Mouse (Mus musculus) liver, embryonic 14.5 days (tissue): Measurements from ENCODE around the gene Ppt2. TPM values are rescaled to one million over a fixed set of nuclear protein-coding genes. Genes with fewer than 3 reads are reported as not detected.

Source experiments
- ATAC-seq: fragments of 200-750 bp; cut with Nextera tagmentation; 2 replicates; pipeline ENCODE4 v1.8.0; 2017; ENCODE audit warnings: moderate number of reproducible peaks, mild to moderate bottlenecking, moderate library complexity; ENCODE audit not compliant: insufficient read depth
- DNase-seq, 3 experiments: peaks; one replicate each; pipeline ENCODE4 v3.0.0-alpha.2; 2012 to 2013; ENCODE audit warnings: low read depth in 3 of 3, low spot score in 3 of 3
- H3K27ac ChIP-seq: fragments of 300-500 bp; sonication (generic); 2 replicates; pipeline ENCODE4 v1.5.1; 2014; ENCODE audit warnings: moderate library complexity, mild to moderate bottlenecking, control low read depth, inconsistent platforms
- H3K27me3 ChIP-seq: fragments of 300-500 bp; sonication (generic); 2 replicates; pipeline ENCODE4 v1.6.1; 2014; ENCODE audit warnings: mild to moderate bottlenecking, low read length, moderate library complexity; ENCODE audit not compliant: control insufficient read depth, insufficient read depth
- H3K36me3 ChIP-seq: fragments of 300-500 bp; sonication (generic); replicated peaks from 2 replicates; pipeline ENCODE4 v1.6.1; 2014; ENCODE audit warnings: low read depth; ENCODE audit not compliant: control insufficient read depth, insufficient read depth
- H3K4me1 ChIP-seq, 2 experiments: fragments of 200-500 bp in 1 of 2; fragments of 300-500 bp in 1 of 2; sonication (generic) in 1 of 2; replicated peaks; 2 replicates each; pipeline ENCODE4 v1.6.1; 2012 to 2014; ENCODE audit warnings: antibody characterized with exemption in 1 of 2, inconsistent platforms in 1 of 2, low read length in 1 of 2; ENCODE audit not compliant: control insufficient read depth in 2 of 2, insufficient read depth in 2 of 2
- H3K4me2 ChIP-seq: fragments of 300-500 bp; sonication (generic); 2 replicates; pipeline ENCODE4 v1.6.1; 2014; ENCODE audit warnings: low read depth, mild to moderate bottlenecking, control low read depth, moderate library complexity
- H3K4me3 ChIP-seq, 2 experiments: fragments of 200-500 bp in 1 of 2; fragments of 300-500 bp in 1 of 2; sonication (generic) in 1 of 2; 2 replicates each; pipeline ENCODE4 v1.5.1; 2012 to 2014; ENCODE audit warnings: low read depth in 2 of 2, low read length in 2 of 2, mild to moderate bottlenecking in 2 of 2, control low read depth in 1 of 2, inconsistent platforms in 1 of 2, moderate library complexity in 1 of 2; ENCODE audit not compliant: insufficient read depth in 1 of 2
- H3K9ac ChIP-seq: fragments of 300-500 bp; sonication (generic); replicated peaks from 2 replicates; pipeline ENCODE4 v1.6.1; 2014; ENCODE audit warnings: mild to moderate bottlenecking, control low read depth, moderate library complexity
- H3K9me3 ChIP-seq: fragments of 300-500 bp; sonication (generic); 2 replicates; pipeline ENCODE4 v1.6.1; 2016; ENCODE audit warnings: low read length, mixed read lengths; ENCODE audit not compliant: control insufficient read depth
- CTCF ChIP-seq: IDR thresholded peaks from 2 replicates; pipeline ENCODE4 v1.5.1; 2016; ENCODE audit warnings: antibody characterized with exemption, low read depth, control low read depth
- EP300 ChIP-seq: IDR thresholded peaks from 2 replicates; pipeline ENCODE4 v1.6.1; 2016; ENCODE audit warnings: antibody characterized with exemption, low read depth
- WGBS: fragments of 180-500 bp; shearing (Covaris S2); extraction: QIAGEN DNeasy Blood & Tissue Kit; methylation state at CpG from one replicate; pipeline ENCODE4 v1.1.7; 2014; ENCODE audit not compliant: insufficient replicate concordance; 5-methylcytosine and 5-hydroxymethylcytosine counted together
- polyA plus RNA-seq, 2 experiments: library from polyadenylated mRNA; depleted of rRNA in 1 of 2; stranded (reverse) in 1 of 2; unstranded in 1 of 2; fragments of >200 nt; fragmentation: Nextera tagmentation in 1 of 2; extraction: Ambion mirVana in 1 of 2; gene quantifications; 2 replicates each; pipeline versions ENCODE4 v1.2.1 to v1.2.3; 2012 to 2014

Gene Ppt2
- polyA plus RNA-seq, 2 experiments: 10.4 to 10.5 TPM

DNA sequence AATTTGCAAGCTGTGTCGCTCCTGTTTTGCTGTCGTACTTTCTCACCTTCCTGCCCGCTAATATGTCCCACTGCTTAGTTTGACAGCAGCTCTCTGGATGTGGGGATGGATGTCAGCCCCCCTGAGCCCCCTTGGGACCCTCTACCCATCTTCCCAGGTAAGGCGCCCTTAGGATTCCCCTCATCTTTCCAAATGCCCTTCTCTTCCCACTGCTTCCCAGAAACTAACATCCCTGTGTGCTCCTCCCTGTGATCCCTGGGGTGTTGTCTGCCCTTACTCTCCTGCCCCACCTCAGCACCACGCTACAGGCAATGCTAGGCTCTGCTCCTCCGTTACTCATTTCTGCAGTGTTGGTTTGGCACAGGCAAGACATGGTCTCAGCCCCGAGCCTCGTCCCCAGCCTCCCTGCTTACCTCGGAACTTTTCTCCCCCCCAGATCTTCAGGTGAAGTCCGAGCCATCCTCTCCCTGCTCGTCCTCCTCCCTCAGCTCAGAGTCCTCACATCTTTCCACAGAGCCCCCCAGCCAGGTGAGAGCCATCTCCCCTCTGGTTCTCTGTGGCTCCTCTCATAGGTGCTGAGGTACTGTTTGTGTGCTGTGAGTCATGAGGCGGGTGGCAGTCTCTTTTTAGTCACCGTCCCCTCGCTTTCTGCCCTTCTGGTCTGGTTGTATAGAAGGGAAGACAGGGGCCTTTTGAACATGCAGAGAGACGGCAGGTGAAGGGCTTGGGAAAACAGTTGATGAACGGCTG lies 20.0 kb upstream of the Ppt2 start:
- Histone ChIP-seq H3K4me2 (peak overlapping the region; percentile 86), H3K4me3 (peak overlapping the region; percentile 12 to 93), H3K36me3 (peaks cover 2% of the 10 kb centered on the region), H3K27me3 (no peaks in the 10 kb centered on the region), H3K9ac (no peak overlapping the region), H3K9me3 (no peaks in the 10 kb centered on the region), H3K27ac (no peak overlapping the region), H3K4me1 (peaks cover 13 to 26% of the 10 kb centered on the region in 2 experiments)
- DNase-seq: no peak
- TF ChIP-seq EP300 (no peak), CTCF (no peak)
- ATAC-seq: no peak
- WGBS: 74% methylated on average over 16 of the region's 16 CpGs

DNA sequence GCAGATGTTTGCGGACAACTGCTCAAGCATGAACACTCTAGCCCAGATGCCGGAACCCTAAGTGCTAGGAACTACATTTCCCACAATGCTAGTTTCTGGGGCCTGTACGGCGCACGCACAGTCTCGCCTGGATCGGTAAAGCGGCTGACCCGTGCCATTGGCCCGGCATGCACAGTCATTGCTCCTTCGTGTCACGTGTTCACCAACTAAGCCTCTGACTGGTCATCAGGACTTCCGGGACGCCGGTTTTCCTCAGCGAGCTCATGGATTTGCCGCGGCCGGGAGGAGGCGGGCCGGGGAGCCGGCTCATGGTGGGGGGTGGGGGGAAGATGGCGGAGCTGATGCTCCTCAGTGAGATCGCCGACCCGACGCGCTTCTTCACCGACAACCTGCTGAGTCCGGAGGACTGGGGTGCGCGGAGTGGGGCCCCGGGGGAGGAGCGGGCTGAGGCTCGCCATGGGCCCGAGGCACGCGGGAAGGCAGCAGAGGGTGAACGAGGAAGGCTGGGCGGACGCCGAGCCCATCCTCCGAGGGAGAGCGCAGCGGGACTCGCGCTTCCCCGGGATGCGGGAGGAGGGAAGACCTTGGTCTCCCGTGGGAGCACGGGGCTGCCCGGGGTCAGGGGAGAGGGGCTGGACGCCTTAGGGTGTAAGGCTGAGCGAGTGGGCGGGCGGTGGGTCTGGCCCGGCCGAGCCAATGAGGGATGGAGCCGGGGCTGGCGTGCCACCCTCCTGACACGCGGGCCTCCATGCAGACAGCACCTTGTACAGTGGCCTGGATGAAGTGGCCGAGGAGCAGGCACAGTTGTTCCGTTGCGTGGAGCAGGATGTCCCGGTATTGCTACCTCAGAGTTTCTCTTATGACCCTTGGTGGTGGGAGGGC lies 18.8 kb upstream of the Ppt2 start, which contains the start of gene Atf6b:
Gene Atf6b, plus strand, starts transcription at position 241 of the 882 bp plus-strand sequence.
- Histone ChIP-seq H3K36me3 (peaks cover 2% of the 10 kb centered on the region), H3K4me2 (peak within 1 kb of the TSS; percentile 86), H3K4me3 (peak within 1 kb of the TSS; percentile 89 to 93), H3K27me3 (no peaks in the 10 kb centered on the region; the same call in 1 of the 2 replicates), H3K4me1 (peaks cover 13 to 26% of the 10 kb centered on the region in 2 experiments), H3K9ac (peak within 1 kb of the TSS; percentile 83), H3K9me3 (no peaks in the 10 kb centered on the region), H3K27ac (peak within 1 kb of the TSS; percentile 39; the same call in 1 of the 2 replicates)
- DNase-seq (peak; percentile 97 to 98 (median 97)), ATAC-seq (peak; percentile 96)
- under 1% methylated on average over 66 of the region's 66 CpGs for WGBS
- TF ChIP-seq CTCF: no peak
- TF ChIP-seq EP300: no peak

DNA sequence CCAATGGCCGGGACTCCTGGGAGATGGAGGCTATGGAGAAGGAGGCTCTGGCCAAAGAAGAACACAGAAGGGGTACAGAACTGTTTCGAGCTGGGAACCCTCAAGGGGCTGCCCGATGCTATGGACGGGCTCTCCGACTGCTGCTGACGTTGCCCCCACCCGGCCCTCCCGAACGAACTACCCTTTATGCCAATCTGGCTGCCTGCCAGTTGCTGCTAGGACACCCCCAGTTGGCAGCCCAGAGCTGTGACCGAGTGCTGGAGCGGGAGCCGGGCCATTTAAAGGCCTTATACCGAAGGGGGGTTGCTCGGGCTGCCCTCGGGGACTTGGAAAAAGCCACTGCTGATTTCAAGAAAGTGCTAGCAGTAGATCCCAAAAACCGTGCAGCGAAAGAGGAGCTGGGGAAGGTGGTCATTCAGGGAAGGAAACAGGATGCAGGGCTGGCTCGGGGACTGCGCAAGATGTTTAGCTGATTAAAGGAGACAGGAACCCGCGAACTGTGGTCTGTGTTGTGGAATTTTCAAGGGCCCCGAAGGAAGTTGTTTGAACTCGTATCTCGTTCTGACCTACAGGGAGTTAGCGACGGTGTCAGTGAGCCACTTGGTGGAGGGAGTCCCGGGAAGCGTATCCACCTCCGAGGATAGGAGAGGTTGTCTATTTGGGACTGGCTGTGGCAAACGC lies 17.7 kb upstream of the Ppt2 start:
- H3K27me3 ChIP-seq: no peaks in the 10 kb centered on the region; the same call in 1 of the 2 replicates
- H3K9me3 ChIP-seq: no peaks in the 10 kb centered on the region
- 59% methylated on average over 30 of the region's 30 CpGs for WGBS
- peak overlapping the region; percentile 72 for H3K4me2 ChIP-seq
- ATAC-seq: no peak
- no peak overlapping the region for H3K27ac ChIP-seq
- TF ChIP-seq CTCF (no peak), EP300 (no peak)
- no peaks in the 10 kb centered on the region; the same call in 1 of the 2 replicates for H3K36me3 ChIP-seq
- no peak for DNase-seq
- H3K4me3 ChIP-seq: peak overlapping the region in 1 of 2 experiments; percentile 17; a peak in 1 of 4 replicates
- peaks cover 13 to 26% of the 10 kb centered on the region in 2 experiments for H3K4me1 ChIP-seq
- H3K9ac ChIP-seq: no peak overlapping the region

DNA sequence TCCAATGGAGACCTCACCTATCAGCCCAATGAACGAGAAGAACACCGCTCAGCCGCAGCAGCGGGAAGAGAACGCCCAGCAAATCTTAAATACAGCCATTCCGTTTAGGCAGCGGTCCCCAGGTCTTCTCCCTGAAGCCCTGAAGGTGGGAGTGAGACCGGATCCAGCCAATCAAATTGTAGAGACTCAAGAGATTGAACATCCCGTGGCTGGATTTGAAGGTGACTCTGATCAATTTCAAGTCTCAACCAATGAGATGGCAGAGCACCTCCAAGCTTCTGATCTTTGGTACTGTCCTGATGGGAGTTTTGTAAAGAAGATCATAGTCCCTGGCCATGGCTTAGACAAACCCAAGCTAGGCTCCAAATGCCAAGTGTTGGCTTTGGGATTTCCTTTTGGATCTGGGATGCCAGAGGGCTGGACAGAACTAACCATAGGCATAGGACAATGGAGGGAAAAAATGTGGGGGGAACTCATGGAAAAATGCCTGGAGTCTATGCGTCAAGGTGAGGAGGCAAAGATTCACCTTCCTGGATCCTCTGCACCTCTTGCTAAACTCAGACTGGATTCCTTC lies 17.0 kb upstream of the Ppt2 start:
- Histone ChIP-seq H3K27me3 (no peaks in the 10 kb centered on the region; the same call in 1 of the 2 replicates), H3K4me3 (peak overlapping the region; percentile 58 to 90)
- 45% methylated on average over 10 of the region's 10 CpGs for WGBS

More for the DNA sequence above, 17.0 kb upstream of the Ppt2 start:
- Histone ChIP-seq H3K4me2 (peak overlapping the region; percentile 72), H3K27ac (peak overlapping the region; percentile 57; the same call in 1 of the 2 replicates), H3K36me3 (no peaks in the 10 kb centered on the region; the same call in 1 of the 2 replicates), H3K4me1 (peaks cover 13 to 26% of the 10 kb centered on the region in 2 experiments), H3K9ac (peak overlapping the region; percentile 61), H3K9me3 (no peaks in the 10 kb centered on the region)
- ATAC-seq (no peak), DNase-seq (peak in 2 of 3 experiments; percentile 24 to 27)
- TF ChIP-seq CTCF (no peak), EP300 (no peak)
